Mouse (Mus musculus) CD8-positive naive resting alpha-beta T cell, adult 2 months (primary cell): ENCODE measurements around the gene Pbsn.
A peak's percentile ranks its signal among the peaks of the same experiment; 100 is the strongest.
"Not testable (repeated sequence)": the region's sequence is repeated elsewhere in the genome, so short reads cannot be mapped to it uniquely, and the experiment has no call there.

ENCODE experiments used
- DNase-seq, 2 experiments: peaks; one replicate each; pipeline ENCODE4 v3.0.0; 2022; ENCODE audit warnings: low read depth in 2 of 2, low spot score in 2 of 2

Gene Pbsn

DNA sequence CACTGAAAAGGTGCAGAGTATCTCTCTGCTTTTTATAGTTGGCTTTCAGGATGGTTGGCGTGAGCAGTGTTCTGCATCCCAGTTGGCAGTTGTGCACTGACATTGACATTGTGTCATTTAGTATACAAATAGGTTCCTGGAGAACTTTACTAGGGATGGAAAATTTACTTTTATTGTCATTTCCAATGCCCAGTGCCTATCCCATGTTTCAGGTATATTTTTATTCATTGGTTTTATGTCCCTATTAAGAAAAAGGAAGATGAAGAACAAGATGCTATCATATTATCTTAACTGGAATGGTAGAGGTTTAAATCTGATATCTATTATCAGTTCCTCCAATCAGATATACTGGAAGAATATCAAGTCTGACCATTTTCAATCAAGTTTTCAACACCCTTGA lies at the start of gene Pbsn:
Gene Pbsn, minus strand, starts transcription at position 101 of the 400 bp plus-strand sequence.
- DNase-seq: no peak

DNA sequence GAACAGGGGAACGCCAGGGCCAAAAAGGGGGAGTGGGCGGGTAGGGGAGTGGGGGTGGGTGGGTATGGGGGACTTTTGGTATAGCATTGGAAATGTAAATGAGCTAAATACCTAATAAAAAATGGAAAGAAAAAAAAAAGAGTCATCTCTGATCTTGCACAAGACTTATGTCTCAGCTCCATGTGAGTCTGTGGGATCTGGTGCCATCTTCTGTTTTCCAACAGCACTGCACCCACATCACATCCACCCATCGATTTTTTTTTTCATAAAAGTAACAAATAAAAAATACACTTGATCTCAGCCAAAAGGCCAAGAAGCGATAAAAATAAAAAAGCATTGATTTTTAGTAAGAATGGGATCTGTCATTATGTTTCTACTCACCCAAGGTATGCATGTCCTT lies 26.6 kb upstream of the Pbsn start:
- not testable (repeated sequence) for DNase-seq

DNA sequence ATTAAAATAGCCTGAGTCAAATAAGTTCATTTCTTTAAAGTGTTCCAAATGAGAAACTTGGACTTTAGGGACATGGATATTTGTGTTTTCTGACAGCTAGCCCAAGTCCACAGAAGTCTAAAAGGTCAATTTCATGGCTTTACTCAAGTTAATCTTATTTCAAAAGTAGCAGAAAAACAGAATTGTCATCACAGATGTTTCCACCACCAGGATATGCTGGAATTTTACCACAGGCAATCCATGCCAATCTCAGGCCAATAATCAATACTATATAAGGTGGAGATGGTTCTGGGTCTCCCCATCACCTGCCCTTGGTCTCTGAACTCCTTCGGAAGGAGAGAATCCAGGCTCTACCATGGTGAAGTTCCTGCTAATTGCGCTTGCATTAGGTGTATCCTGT lies 11.0 kb upstream of the Pbsn start, which contains the start of gene Gm14744:
Gene Gm14744, plus strand, starts transcription at position 301 of the 400 bp plus-strand sequence.
- DNase-seq: not testable (repeated sequence)

DNA sequence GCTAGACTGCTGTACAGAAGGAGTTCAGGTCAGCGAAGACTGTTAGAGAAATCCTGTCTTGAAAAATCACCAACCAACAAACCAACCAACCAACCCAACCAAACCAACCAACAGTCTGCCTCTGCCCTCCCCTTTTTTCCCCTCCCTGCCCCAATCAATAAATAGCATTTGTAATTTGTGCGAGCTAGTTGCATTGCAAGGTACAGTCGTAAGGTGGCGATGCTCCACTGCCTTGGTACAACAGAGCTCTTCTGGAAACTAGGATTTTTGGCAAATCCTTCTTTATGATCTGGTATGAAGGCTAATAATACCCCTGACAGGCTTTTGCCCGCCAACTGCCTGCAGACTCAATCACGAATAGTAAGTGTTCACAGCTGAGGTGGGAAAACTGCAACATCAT lies 41.4 kb downstream of the Pbsn start:
- DNase-seq: no peak

DNA sequence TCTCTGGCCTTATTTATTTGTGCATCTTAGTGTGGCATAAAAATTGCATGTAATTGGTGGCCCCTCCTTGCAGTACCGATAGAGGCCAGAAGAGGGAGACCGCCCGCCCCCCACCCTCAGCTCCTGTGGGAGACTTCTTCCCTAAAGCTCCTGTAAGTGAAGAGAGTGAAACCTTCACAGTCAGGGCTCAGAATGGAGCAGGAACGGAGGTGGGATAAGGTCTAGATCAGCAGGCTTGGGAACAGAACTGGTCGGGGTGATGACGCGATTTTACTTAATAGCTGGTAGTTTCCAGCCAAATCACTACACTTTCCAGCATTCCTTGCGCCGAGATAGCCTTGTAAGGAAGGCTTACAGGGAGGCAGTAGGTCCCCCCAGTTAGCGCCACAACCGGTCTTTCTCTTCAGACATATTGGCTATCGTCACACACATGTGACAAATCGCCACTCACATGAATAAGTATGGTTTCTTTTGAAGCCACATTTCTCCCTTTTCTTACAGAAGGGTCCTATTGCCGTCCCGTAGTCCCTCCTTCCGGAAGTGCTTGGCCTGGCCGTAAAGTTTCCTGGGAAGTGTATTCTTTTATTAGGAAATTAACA lies 42.7 kb downstream of the Pbsn start:
- DNase-seq: peak in 1 of 2 experiments; percentile 47

DNA sequence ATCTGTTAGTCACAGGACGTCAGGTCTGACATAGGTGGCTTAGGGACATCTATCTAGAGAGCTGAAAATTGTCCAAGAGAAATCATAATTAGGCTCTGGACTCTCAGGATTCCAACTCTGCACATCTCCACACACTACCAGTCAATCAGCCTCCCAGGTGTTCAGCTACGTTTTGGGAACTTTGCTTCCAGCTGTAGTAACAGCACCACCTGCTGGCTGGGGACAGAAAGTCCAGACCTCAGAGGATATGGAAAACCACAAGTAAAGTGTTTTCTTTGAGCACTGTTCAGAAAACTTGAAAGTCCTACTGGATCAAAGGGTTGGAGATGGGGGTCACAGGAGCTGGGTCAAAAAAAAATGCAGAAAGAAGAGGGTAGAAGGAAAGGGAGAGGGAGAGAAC lies 44.8 kb downstream of the Pbsn start:
- peak in 1 of 2 experiments; percentile 38 for DNase-seq

DNA sequence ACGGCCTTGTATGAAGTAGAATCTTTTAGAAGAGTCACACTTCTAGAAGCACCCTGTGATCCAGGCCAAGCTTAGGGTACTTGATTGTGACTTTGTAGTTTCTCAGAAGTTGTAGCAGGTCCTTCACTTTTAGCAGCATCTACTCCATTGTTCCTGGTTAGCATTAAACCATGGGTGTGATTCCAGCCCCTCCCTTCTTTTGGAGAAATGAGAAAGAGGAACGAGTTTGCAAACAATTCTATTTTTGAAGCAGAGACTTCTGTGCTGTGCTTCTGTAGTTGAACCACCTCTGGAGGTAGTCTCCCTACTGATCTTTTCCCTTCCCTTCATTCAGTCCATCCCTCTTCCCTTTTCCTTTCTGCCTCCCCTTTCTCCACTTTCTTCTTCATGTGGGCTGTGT lies 51.1 kb downstream of the Pbsn start:
- no peak for DNase-seq

DNA sequence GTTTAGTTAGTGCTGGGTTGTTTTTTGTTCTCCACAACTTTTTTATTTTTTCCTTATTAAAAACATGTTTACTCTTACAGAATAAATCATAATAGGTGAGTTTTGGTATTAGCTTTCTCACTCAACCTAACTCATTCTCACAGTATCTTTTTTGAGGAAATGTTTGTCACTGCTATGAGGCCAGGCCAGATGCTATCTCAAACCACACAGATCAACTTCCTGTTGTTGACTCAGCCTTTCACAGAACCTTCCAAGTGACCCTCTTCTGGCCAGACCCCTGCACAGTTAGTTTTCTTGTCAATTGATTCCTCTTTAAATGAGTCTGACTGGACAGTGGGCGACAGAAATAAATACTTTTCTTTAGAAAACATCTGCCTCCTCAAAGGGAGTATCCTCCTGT lies 51.9 kb downstream of the Pbsn start:
- DNase-seq: no peak

DNA sequence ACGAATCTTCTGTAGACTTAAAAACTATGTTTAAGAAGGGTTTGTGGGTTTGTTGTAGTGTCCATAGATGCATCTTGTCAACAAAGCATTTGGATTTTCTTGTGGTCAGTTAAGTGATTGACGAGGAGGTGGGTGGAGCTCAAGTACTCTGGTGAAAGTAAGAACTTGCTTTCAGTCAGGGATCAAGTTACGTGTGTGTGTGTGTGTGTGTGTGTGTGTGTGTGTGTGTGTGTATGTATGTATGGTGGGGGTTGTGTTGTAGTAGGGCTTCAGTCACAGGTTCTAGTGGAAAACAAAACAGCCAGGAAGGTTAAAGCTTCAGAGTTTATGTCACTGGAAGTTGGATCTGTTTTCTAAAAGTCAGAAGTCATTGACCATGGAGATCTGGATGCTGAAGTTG lies 53.9 kb downstream of the Pbsn start:
- DNase-seq: no peak

DNA sequence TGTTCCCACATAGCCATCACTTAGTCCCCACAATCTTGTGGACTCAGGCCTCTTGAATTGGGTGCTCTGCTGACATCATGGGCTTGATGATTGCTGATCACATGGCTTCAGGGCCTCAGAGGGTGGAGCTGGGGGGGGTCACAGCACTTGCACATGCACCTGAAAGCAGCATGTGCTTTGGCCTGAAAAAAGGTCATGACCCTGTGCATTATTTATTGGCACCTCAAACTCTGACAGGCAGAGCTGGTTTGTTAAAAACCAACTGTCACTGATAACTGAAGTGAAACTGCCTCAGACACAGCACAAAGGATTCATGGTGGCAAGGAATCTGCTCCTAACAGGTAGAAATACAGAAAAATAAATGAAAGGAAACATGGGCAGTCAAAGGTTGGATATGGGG lies 55.6 kb downstream of the Pbsn start:
- no peak for DNase-seq

DNA sequence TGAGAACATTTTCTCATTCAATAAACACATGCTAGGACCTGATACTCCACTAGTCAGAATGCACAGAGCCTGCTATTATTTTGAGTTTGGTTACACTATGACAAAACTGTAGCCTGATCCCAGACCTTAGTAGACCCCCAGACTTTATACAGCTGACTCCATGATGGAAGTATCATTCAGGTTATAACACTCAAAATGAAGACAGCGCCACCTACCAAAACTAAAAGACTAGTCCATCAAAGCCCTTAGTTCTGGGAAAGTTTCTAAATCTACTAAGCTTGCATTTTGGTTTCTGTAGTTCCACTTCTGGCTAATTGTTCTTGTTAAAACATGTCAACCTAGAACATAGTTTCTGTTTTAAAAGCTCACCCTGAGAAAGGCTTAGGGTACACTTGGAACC lies 56.5 kb downstream of the Pbsn start:
- no peak for DNase-seq

DNA sequence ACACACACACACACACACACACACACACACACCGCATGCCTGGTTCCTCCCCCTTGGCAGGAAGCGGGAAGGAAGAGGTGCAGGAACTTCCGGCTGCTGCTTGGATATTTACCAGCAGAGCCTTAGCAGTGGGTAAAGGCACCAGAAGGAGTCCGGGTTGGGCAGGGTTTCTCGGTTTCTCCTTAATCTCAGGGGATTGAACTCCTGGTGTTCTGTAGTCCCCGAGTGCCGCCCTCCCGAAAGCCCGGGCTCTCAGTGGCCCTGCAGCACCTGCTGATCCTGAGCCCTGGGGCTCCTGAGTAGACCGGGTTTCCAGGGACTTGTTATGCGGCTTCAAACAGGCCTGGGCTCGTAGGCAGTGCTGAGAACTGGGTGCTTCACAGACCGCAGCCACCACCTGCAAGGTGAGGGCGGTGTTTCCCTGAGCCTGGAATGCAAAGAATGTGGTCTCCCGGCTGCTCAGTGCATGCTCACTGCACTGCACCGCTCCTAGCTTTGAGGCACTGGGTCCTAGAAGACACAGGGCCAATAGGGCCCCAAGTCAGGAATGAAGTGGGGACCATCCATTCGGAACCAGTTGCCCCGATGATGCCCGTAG lies 57.1 kb downstream of the Pbsn start, which contains the start of gene Prkx:
Gene Prkx, minus strand, starts transcription at position 41 of the 598 bp plus-strand sequence.
- peak in 1 of 2 experiments; percentile 44 for DNase-seq

DNA sequence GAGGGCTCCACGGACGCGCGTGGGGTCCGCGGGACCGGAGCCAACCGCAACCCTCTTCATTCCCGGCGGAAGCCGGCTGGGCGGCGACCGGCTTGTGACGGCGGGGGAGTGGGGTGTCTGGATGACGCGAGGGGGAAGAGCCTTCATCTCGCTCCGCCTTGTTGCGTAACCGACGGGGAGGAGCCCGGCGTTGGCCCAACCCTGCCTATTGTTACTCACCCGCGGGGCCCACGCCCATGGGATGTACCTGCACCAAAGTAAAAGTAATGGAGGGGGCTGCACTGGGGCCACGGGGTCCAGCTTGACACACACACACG lies 57.6 kb downstream of the Pbsn start:
- DNase-seq: peak; percentile 84 to 88

DNA sequence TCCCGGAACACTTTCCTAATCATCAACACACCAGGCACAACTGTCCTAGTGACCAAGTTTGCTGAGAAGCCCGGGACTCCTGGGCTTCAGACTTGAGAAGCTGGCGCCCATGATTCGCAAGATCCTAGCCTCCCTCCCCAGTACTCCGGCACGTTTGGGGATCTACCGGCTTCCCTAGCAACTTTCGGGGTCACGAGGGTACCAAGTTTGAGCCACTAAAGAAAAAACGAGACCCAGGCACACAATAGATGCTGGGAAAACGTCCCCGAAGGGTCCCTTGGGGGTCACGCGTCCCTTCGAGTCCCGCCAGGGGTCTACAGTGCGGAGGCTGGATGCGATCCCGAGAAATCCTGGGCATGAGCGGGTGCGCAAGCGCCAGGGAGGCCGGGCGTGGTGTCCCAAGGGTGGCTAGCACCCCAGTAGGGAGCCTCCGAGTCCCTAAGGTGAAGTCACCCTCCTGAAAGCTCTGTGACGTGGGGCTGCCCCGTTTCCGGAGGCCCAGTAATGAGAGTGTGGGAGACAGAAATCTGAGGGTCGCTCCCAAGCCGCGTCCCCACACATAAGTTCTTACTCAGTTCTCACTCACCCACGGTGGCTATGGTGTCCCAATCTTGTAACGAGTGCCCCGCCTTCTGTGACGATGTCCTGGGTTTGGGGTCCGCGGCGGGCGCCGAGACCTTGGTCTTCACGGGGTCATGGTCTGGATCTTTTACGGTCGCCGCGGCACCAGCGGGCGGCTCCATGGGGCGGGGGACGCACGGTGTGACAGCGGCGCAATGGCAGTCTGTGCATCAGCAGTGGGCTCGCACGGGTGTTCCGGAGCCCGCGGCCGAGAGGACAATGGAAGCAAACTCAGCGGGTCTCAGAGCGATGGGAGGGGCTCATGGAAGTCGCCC lies 58.2 kb downstream of the Pbsn start:
- DNase-seq: peak; percentile 20 to 42

DNA sequence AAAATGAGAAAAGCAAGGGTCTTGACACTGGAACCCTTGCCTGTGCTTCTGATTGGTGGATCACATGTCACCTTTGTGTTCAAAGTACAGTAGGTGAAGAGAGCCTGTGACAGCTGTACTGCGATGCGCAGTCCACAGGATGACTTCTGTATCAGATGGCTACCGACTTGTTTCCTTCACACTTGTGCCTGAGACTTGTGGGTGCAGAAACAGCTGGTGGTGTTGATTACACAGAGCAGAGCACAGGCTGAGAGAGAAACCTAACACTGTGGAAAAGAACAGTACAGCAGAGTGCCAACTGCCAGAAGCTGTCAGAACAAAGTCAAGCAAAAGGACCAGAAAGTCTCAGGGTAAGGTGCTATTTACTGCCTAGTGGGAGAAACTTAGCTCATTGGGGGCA lies 64.7 kb downstream of the Pbsn start:
- DNase-seq: no peak
